Mouse (Mus musculus) adrenal gland, adult 8-10 months (tissue): ENCODE measurements around the gene Gm20708. TPM values are rescaled to one million over a fixed set of nuclear protein-coding genes. Genes with fewer than 3 reads are reported as not detected.
"Not testable (repeated sequence)": the region's sequence is repeated elsewhere in the genome, so short reads cannot be mapped to it uniquely, and the experiment has no call there.

Source experiments
- DNase-seq: peaks from one replicate; pipeline ENCODE4 v3.0.0; 2022
- total RNA-seq, 4 experiments: library from RNA; stranded (reverse); gene quantifications; 2 replicates each; pipeline ENCODE4 v1.2.4; 2022

The Gm20708 gene
- total RNA-seq, 4 experiments from 2014 or later: 0.59 to 3.4 (median 1.3) TPM

DNA sequence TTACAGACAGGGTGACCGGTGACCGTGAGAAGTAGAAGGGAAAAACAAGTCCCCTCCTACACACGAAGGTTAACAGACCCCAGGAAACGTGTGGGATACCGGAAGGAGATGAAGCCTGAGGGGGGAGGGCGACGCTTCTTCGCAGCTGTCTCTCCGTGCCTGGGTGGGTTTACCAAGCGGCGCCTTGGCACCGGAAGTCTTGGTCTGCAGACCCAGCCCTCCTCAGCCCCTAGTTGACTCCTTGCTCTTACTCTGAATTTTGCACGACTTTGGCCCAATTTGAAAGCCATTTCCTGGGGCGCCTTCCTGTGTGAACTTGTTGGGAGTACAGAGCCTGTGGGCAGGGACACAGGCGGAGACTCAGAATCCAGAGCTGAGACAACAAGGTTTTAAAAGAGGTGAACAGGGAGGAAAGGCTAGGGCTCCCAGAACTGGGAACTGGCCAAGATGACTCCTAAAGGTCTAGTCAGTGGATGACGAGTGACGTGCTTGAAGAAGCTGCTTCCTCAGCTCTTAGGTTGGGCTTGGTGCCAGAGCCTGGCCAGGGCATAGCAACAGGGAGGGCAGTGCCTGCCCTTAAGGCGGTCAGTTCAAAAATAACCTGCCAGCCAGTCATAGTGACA, 28.2 kb upstream of the Gm20708 start:
- DNase-seq: peak; percentile 90

DNA sequence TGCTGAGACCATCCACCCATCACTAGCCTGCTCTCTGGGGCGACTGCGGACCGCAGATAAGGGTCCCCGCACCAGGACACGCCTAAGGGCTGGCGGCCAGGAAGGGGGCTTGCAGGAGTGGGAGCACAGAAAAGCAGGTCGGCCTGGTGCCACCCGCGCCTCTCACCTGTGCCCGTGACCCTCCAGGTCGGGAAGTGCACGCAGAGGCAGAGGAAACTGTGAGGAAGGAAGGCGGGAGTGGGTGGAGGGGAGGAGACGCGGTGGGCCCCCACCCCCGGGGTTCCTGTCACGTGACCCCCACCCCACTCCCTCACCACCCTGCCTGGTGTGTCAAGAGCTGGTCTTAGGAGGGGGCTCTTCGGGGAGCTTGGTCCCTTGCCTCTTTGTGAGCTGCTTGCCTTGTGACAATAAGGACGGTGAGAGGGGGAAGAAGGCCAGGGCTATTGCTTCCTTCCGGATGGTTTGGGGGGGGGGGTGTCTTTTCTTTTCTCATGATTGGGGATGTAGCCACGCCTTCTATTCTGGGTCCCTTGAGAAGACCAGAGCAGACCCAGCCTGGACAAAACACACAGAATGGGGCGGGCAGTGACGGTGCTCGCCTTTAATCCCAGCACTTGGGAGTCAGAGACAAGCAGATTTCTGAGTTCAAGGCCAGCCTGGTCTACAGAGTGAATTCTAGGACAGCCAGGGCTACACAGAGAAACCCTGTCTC, 27.3 kb upstream of the Gm20708 start, which contains the start of the genes Tmc8 and Tmc6:
Tmc8 (plus strand) TSS at position 84 of the 712 bp plus-strand sequence.
Tmc6 (minus strand) TSS at position 206 of the 712 bp plus-strand sequence.
- no peak for DNase-seq

DNA sequence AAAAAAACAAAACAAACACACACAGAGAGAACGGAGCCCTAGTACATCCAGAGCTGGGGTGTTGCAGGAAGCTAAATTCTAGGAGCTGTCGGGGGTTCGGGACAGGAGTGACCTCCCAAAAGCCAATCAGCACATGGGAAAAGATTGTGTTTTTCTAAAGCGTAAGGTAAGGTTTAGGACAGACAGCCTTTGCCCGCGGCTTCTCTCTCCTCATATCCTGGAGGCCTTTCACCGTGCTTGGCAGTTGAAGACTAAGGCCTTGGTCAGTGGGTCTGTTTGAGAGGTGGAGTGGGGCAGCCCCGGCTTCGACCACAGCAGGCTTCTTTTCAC, 26.8 kb upstream of the Gm20708 start:
- DNase-seq: no peak

DNA sequence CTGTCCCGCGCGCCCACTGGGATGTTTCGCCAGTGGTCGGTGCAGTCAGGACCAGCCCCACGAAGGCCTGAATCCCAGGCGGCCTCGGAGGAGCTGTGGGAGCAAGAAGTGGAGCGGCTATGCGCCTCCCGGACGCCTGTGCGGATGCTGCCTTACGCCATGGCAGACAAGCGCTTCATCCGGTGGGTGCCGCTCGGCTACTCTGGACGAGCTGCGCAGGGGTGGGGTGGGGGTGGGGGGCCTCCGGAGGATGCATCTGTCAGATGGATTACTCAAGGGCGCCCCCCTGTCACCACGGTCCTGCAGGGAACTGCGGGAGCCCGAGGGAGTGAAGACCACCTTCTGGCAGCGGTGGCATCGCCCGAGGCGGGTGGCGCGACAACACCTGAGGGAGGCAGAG, 26.4 kb upstream of the Gm20708 start:
- DNase-seq: no peak

DNA sequence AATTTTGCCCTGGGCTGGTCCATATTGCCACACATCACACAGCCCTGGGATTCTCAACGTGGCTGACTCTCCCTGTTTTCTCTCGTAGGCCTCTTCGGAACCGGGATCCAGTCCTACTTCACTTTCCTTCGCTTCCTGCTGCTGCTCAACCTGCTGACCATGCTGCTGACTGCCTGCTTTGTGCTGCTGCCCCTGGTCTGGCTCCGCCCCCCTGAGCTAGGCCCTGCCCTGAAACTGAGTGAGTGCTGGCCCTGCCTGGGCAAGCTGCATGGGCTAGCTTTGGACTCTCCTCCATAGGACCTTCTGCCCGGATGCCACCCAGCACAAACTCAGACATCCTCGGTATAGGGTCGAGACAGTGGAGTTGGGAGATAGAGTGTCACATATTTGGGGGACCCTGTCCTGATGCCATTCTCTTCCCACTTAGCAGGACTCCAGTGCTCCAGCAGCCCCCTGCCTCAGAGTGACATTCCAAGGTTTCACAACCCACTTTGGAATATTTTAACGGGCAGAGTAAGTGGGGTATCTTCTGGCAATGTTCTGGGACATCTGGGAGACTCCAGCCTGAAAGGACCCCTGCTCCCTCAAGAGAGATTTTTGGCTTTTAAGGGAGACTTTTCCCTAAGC, 25.7 kb upstream of the Gm20708 start:
- no peak for DNase-seq

DNA sequence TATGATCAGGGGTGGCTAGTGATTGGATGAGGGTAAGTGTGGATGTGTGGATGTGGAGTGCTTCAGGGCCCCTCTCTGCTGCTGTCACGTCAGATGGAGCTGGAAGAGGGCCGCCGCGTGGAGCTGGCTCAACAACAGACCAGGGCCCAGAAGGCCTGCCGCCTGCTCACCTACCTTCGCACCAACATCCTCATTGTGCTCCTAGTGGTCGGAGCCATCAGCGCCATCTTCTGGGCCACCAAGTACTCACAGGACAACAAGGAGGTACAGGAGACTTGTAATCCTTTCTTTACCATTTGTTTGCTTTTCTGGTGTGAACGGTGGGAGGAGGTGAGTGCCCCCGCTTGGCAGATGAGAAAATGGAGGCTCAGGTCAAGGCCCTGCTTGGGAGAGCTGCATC, 23.2 kb upstream of the Gm20708 start:
- no peak for DNase-seq

DNA sequence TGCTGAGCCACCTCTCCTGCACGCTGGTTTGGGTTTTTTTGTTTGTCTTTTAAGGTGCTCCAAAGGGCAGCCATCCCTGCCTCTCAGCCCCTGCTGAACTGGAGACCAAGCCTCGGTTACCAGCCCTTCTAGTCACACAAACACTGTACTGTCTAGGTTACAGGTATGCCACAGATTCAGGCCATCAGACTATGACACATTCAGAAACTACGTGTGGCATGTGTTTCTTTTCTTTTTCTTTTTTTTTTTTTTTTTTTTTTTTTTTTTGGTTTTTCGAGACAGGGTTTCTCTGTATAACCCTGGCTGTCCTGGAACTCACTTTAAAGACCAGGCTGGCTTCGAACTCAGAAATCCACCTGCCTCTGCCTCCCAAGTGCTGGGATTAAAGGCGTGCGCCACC, 21.0 kb upstream of the Gm20708 start:
- not testable (repeated sequence) for DNase-seq

DNA sequence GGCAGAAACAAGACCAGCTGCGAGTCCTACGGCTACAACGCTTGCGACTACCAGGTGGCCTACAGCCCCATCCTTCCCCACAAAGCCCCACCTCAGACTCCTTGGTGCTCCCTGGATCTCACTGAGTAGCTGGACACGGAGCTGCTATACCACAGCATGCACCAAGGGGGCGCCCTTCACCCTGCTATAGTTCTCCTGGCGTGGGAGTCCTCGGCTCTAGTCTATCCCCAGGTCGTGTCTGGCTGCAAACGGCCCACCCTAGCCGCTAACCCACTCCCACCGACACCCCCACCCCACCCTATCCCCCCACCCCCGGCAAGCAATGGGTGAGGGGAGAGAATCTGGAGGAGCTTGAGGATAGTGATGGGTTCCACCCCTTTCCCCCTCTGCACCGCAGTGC, 19.2 kb upstream of the Gm20708 start:
- no peak for DNase-seq

DNA sequence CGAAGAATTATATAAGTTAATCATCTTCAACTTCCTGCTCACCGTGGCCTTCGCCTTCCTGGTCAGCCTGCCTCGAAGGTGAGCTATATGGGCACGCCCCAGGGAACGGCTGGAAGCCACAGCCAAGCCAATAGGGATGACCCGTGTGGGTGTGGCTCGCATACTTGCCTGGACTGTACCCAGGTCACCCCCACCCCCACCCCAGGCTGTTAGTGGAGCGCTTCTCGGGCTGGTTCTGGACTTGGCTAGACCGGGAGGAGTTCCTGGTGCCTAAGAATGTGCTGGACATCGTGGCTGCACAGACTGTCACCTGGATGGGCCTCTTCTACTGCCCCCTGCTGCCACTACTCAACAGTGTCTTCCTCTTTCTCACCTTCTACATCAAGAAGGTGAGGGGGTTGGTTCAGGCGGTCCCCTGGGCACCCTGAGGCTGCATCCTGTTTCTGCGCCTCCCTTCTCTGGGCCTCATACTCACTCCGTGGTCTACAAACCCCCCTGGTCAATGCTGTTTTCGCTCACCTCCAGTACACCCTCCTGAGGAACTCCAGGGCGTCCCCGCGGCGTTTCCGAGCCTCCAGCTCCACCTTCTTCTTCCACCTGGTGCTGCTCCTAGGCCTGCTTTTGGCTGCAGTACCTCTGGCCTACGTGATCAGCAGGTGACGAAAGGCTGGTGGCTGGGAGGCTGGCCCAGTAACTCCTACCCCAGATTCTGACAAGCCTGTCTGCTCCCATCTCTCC, 18.6 kb upstream of the Gm20708 start:
- DNase-seq: no peak

DNA sequence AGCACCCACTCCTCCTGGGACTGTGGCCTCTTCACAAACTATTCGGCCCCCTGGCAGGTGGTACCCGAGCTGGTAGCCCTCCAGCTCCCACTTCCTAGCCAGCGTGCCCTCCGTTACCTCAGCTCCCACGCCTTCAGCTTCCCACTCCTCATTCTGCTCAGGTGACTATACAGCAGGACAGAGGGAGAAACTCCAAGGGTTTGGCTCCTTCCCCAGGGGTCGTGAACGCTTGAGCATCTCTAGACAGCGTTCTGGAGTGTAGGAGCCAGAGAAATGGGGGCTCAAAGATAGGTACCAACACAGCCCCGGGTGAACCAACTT, 18.1 kb upstream of the Gm20708 start:
- no peak for DNase-seq

DNA sequence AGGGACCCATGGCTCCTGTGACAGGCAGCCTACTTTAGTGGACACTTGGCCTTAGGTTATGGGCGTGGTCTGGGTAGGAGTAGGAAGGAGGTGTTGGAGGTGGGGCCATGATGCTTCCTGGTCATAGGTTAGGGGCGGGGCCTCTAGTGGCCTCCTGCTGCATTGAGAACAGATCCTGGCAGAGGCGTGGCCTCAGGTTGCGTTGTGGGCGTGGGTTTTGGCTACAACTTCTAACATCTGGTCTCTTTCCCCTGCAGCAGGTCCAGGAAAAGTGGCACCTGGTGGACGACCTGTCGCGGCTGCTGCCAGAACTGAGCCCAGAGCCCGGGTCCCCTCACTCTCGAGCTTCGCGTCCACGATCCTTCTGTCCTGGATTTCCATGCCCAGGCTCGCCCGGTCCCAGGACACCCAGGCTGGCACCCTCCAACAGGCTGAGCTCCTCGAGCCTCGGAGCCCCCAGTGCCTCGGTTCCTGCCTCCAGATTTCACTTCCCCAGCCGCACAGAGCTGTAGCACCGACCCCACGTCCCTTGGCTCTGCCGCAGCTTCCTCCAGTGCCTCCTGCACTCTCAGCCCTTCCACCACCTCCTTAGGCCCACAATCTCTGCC, 17.1 kb upstream of the Gm20708 start:
- DNase-seq: no peak

DNA sequence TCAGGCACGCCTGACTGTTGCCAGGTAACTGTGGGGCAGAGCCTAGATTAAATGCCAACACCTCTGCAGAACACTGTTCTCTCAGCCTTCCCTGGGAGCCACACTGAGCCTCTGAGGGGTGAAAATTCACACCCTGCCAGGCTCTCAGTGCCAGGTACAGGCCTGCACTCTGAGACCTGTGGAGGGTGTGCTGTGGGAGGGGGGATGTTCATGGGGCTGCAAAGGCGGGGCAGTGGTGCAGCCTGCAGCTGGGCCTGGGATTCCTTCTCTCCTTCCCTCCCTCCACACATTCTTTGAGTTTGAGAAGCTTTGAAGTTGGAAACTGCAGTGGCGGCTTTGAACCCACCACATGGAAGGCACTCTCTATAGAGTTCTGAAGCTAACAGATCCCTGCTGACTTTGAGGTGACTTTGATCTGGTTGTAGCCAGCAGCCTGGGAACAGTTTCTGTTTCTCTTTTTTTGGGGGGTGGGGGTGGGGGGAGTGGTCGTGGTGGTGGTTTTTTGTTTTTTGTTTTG, 15.4 kb upstream of the Gm20708 start:
- no peak for DNase-seq

DNA sequence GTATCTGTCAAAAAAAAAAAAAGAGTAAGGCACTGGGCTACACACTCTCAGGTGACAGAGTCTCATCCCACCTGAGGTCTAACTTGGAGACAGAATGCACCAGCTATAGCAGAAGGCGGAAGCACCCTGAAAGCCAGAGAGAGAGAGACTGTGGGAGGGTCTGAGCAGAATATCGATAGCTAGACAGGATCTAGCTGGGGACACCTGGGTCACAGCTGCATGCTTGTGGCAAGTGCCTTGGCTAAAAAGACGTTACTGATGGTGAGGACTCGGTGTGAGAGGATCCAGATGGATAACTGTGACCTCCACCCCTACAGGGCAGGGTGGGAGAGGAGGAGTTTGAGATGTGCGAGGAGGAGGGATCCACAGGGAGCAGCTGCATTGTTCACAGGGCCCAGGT, 12.5 kb upstream of the Gm20708 start:
- DNase-seq: no peak

DNA sequence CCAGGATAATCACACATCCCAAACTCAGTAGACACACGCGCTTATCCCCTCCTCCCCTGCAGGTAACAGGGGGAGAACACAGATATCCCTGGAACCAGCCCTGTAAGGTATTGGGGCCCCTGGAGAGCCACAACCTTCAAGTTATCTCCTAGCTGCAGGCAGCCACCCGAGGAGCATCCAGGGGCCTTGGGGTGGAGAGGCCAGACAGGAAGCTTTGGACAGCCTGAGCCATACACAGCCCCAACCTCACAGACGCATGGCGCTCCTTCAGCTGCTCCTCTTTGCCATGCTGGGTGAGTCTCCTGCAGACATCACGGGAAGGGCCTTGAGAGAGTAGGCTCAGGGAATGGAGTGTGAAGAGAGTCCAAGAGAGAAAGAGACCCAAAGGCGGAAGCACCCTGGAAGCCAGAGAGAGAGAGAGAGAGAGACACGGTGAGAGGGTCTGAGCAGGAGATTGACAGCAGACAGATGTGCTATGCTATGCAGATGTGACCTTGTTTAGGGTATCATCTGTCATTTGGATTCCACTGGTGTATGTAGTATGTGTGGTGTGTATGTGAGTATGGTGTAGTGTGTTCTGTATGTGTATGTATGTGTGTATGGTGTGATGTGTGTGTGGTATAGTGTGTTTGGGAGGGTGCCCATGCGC, 11.8 kb upstream of the Gm20708 start, which contains the start of gene 6030468B19Rik:
6030468B19Rik (plus strand) TSS at position 150 of the 649 bp plus-strand sequence.
- DNase-seq: no peak

DNA sequence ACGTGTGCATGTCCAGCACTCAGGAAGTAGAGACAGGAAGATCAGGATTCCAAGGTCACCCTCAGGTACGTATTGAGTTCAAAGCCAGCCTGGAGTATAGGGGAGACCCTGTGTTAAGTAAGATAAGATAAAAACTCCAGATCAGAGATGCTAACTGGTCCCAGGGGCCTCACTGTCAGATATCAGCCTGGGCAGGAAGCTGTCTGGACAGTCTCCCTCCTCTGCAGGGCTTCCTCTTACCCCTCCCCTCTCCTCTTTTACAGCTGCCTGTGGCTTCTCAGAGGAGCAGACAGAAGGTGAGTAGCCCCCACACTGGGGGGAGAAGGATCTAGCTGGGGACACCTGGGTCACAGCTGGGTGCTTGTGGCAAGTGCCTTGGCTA, 11.3 kb upstream of the Gm20708 start:
- no peak for DNase-seq

DNA sequence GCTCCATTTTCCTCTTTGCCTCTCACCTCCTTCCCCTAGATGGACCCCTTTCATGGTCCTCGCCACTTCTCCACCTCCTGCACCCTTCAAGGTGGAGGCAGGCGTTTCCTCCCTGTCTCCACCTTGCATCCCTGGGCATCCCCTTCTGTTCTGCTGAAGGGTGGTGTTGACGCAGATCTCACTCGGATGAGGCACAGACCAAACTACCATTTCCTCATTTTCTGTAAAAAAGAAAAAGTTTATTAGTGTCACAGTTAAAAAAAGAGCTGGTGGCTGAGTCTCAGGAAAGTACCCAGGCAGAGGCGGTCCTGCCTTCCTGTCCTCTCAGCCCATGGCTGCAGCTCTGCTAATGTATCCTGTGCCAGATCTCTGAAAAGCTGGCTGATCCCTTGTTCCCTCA, 10.3 kb upstream of the Gm20708 start:
- no peak for DNase-seq

DNA sequence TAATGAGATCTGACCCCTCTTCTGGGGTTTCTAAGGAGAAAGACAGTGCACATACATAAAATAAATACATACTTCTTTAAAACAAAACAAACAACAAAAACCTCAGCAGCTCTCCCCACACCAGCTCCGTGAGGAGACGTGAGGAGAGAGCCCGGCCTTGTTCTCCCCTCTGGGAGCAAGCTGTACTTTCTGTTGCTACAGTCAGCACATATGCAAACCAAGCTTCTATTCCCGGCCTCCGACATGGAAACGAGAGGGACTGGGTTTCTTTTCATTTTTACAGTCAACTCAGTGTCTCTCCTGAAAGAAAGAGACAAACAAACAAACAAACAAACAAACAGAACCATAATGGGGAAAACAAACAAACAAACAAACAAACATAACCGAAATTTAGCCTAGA, 9.4 kb upstream of the Gm20708 start:
- no peak for DNase-seq

DNA sequence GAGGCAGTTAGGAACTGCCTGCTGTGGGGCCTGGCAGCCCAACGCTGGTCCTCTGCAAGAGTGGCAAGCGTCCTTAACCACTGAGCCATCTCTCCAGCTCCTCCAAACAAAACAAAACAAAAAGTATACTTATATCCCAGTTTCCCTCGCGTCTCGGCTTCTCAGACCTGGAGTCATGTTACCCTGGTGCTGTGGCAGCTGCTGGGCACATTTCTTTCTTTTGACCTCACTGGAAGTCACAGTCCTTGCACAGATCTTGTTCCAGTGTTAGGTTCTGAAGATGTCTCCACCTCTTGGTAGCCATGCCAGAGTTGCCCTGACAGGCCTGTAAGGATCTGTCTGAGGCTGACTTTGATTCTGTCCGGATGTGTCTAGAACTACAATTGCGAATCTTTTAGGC, 7.8 kb upstream of the Gm20708 start:
- no peak for DNase-seq

DNA sequence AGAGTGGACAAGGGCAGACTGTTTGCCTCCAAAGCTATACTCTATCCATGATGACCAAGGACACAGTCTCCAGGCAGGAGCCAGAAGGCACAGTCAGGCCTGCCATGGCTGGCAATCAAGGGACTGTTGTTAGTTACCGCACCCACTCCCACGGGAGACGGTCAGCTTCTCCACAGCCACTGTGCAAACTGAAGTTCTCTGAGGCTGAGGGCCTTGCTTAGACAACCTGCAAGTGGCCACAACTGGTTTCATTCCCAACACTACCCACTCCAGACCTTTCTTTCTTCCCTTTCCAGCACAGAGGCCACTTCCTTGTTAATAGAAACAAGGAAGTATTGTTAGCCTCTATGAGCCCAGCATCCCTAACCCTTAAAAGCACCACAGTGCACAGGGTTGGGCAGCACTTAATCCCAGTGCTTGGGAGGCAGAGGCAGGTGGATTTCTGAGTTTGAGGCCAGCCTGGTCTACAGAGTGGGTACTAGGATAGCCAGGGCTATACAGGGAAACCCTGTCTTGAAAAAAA, 6.2 kb upstream of the Gm20708 start:
- DNase-seq: no peak

DNA sequence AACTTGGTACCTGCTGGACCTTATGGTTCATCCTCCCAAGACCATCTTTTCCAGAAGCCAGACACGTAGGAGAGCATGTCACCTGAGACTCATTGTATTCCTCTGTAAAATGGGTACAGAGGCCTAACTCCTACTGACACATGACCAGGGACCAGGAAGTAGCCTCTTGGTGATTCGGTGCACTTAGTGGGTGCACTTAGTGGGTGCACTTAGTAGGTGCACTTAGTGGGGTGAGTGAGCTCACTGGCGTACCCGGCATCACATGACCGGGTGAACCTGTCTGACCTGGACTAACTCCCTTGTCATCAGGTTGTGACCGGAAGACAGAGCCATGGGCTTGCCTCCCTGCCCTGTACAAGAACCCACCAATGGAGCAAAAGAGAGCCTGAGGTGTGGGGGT, 2.7 kb upstream of the Gm20708 start:
- no peak for DNase-seq

DNA sequence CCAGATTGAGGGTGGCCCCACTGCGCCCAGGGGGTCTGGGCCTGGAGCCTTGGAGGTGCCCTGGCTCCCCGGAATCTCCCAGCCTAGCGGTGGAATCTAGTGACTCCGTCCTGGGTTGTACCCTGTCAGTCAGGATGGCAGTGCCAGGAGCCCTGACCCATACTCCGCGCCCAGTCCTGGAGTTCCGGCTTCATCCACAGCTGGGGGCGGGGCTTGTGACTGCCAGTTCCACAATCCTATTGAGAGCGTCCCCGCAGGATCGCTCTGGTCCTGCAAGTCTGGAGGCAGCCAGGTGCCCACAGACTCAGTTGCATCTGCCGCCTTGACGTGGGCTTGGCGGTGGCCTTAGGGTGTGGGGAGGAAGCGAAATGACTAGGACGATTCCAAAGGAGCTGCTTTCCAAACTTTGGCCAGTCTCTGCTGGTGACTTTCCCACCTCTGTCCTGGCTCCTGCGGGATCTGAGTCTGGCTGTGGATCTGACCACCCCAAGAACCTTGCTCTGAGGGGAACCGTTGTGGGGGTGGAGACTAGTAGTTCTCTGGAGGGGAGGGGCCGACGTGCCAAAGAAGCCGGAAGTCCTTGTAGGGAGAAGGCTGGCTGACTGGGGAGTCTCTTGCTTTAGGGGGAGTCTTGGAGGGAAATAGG, 1.1 kb downstream of the Gm20708 start:
- peak; percentile 91 for DNase-seq
